Mouse (Mus musculus): ENCODE data around the gene Pole. TPM values are rescaled to one million over a fixed set of nuclear protein-coding genes. Genes with fewer than 3 reads are reported as not detected.

The Pole gene
- polyA plus RNA-seq, 1 experiment, result 57.3 TPM

DNA sequence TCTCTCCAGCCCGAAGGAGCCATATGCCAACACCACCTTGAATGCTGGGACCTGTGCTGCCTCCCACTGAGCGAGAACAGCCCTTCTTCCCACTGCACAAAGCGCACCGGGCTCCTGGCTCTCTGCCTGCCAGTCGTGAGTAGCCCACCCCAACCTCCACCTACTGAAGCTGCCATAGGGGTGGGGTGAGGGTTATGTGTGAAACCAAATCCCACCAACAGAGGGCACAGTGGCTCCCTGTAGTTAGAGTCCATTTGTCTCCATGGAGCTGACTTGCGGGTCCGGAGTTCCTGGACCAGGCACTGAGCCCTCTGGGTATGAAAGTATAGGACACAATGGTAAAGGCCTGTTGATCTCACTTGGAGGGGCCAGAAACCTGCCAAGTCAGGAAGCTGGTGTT lies 68.6 kb downstream of the Pole start:
- no peaks in the 10 kb centered on the region for H3K4me1 ChIP-seq (ENCODE audit: control insufficient read depth, insufficient read depth, low read length)
- TF ChIP-seq POLR2A (IDR thresholded peaks at IDR 0.05; ENCODE audit: borderline replicate concordance, control insufficient read depth, low read depth, low read length) (no peak), CTCF (IDR thresholded peaks at IDR 0.05; ENCODE audit: control insufficient read depth, insufficient read depth, low read length) (peak; percentile 29; the same call in 1 of the 2 replicates)
- H3K4me3 ChIP-seq (replicated peaks; ENCODE audit: control insufficient read depth, low read depth, low read length), result no peak overlapping the region
- WGBS, result 13% methylated on average over 7 of the region's 7 CpGs
- no peak overlapping the region for H3K27ac ChIP-seq (ENCODE audit: control insufficient read depth, insufficient read depth, low read depth, low read length, poor library complexity)

DNA sequence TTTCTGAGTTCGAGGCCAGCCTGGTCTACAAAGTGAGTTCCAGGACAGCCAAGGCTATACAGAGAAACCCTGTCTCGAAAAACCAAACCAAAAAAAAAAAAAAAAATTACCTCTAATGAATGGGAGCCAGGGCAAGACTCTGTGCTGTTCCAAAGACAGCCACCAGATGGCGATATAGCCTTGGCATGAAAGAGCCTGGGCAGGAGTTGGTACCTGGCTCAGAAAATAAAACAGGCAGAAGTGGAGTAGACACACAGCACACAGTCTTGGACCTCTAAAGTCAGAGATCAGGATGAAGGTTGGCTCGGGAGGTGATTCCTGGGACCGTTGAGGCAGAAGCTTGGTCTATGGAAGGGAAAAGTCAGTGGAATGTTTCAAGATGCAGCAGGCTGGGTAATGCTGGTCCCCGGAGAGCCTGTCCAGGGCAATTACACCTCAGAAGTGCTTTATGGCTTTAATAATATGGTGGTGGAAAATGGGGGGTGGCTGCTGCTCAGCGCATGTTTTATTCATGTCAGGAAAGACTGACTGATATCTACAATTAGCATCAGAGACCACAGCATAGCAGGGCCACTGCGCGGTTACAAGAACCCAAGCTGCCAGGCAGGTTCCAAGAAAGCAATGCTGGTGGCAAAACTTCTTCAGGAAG lies 71.5 kb downstream of the Pole start:
- no peaks in the 10 kb centered on the region for H3K4me1 ChIP-seq (ENCODE audit: control insufficient read depth, insufficient read depth, low read length)
- no peak overlapping the region for H3K27ac ChIP-seq (ENCODE audit: control insufficient read depth, insufficient read depth, low read depth, low read length, poor library complexity)
- 39% methylated on average over 9 of the region's 9 CpGs for WGBS
- H3K4me3 ChIP-seq (replicated peaks; ENCODE audit: control insufficient read depth, low read depth, low read length), result no peak overlapping the region
- TF ChIP-seq CTCF (IDR thresholded peaks at IDR 0.05; ENCODE audit: control insufficient read depth, insufficient read depth, low read length) (peak; percentile 82), POLR2A (IDR thresholded peaks at IDR 0.05; ENCODE audit: borderline replicate concordance, control insufficient read depth, low read depth, low read length) (no peak)

DNA sequence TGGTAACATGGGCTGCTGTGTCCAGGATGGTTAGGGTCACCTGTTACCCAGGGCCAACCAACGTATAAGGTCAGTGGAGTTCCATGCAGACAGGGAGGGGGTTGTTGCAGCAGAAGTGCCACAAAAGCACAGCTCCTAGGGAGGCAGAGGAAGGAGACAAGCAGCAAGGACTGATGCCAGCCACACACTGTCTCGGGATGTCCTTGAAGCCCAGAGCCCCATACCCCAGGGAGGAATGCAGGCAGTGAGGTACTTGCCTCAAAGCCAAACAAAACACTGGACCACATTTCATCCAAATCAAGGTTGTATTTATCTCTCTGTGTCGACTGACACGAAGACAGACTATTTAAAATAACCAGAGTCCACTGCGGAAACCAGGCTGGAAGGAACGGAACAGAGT lies 75.4 kb downstream of the Pole start:
- TF ChIP-seq CTCF (IDR thresholded peaks at IDR 0.05; ENCODE audit: control insufficient read depth, insufficient read depth, low read length) (no peak), POLR2A (IDR thresholded peaks at IDR 0.05; ENCODE audit: borderline replicate concordance, control insufficient read depth, low read depth, low read length) (no peak)
- 92% methylated on average over 6 of the region's 6 CpGs for WGBS
- Histone ChIP-seq H3K27ac (ENCODE audit: control insufficient read depth, insufficient read depth, low read depth, low read length, poor library complexity) (no peak overlapping the region), H3K4me3 (replicated peaks; ENCODE audit: control insufficient read depth, low read depth, low read length) (no peak overlapping the region), H3K4me1 (ENCODE audit: control insufficient read depth, insufficient read depth, low read length) (no peaks in the 10 kb centered on the region; the same call in 1 of the 2 replicates)

DNA sequence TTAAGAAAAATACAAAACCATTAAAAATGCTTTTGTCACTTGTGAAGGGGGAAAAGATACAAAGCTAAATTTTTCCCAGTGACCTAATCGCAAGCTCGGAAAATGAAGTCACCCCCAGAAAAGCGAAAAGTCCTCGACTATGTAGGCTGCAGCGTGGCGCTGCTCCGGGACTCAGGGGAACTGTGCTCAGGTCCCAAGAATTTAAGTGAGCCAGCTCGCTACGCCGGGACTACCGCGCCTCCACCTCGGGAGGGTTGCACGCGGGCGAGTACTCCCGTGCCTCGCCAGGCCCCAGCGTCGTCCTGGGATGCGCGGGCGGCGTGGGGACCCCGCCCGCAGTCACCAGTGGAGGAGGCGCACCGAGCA lies 76.7 kb downstream of the Pole start:
- WGBS, result 1% methylated on average over 28 of the region's 28 CpGs
- peak overlapping the region; percentile 22; the same call in 1 of the 2 replicates for H3K27ac ChIP-seq (ENCODE audit: control insufficient read depth, insufficient read depth, low read depth, low read length, poor library complexity)
- H3K4me3 ChIP-seq (replicated peaks; ENCODE audit: control insufficient read depth, low read depth, low read length), result peak overlapping the region; percentile 9
- no peak for TF ChIP-seq POLR2A (IDR thresholded peaks at IDR 0.05; ENCODE audit: borderline replicate concordance, control insufficient read depth, low read depth, low read length)
- no peak for TF ChIP-seq CTCF (IDR thresholded peaks at IDR 0.05; ENCODE audit: control insufficient read depth, insufficient read depth, low read length)
- H3K4me1 ChIP-seq (ENCODE audit: control insufficient read depth, insufficient read depth, low read length), result no peaks in the 10 kb centered on the region; the same call in 1 of the 2 replicates

DNA sequence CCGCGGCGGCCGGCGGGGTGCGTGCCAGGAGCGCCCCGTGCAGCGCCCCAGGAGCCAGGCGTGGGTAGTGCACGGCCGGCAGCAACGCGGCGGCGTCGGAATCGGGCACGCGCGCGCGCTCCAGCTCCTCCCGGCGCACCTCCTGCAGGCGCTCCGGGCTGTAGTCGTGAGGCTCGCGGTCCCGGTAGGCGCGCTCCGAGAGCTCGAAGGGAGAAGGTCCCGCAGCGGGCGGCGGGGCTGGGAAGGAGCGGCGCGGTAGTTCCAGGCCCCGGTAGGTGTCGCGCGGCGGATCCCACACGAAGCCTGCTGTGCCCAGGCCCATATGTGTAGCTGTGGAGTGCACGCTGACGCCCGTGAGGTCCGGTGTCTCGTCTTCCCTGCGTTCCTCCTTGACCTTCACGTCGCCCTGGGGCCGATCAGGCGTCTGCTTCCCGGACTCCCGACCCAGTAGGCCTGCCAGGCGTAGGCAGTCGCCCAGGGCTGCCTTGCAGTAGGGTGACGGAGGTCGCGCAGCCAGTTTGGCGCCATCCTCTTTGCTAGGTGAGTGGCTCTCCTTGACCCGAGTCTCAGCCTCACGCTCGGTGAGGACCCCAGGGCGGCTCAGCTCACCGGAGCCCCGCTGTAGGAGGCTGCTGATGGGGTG lies 77.2 kb downstream of the Pole start:
- no peak for TF ChIP-seq CTCF (IDR thresholded peaks at IDR 0.05; ENCODE audit: control insufficient read depth, insufficient read depth, low read length)
- WGBS, result 8% methylated on average over 72 of the region's 72 CpGs
- Histone ChIP-seq H3K27ac (ENCODE audit: control insufficient read depth, insufficient read depth, low read depth, low read length, poor library complexity) (peak overlapping the region; percentile 22; the same call in 1 of the 2 replicates), H3K4me3 (replicated peaks; ENCODE audit: control insufficient read depth, low read depth, low read length) (peak overlapping the region; percentile 38), H3K4me1 (ENCODE audit: control insufficient read depth, insufficient read depth, low read length) (no peaks in the 10 kb centered on the region; the same call in 1 of the 2 replicates)

DNA sequence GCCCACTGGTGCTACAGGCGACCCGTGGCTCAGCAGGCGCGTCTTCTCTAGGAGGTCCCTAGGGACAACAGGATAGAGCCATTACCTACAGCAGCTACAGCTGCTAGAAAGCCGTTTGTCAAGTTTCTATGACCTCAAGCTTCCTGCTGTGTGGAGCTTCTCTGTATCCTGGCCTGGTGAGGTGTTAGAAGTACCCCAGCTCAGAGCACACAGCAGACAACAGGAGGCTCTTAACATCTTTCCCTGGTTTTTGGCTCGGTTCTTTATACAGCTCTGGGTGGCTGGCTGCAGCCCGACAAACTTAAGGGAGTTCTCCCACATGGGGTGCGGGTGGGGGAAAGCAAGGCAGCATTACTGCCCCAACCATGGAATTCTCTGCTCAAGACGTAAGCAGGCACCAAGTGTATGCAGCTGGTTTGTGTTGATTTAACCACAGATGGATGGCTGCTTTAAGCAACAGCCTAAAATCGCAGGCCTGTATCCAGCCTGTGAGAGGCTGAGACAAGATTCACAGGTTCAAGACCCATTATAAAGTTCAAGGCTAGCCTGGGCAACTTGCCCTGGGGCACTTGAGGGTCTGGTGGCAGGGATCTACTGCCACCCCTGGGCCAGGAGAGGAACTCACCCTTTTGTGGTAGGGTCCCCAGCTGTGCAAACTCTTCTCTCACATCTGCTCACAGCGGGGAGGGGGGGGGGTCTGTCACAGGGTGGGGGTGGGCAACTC lies 77.9 kb downstream of the Pole start:
- 73% methylated on average over 11 of the region's 11 CpGs for WGBS
- H3K4me1 ChIP-seq (ENCODE audit: control insufficient read depth, insufficient read depth, low read length), result no peaks in the 10 kb centered on the region; the same call in 1 of the 2 replicates
- no peak overlapping the region for H3K27ac ChIP-seq (ENCODE audit: control insufficient read depth, insufficient read depth, low read depth, low read length, poor library complexity)
- TF ChIP-seq CTCF (IDR thresholded peaks at IDR 0.05; ENCODE audit: control insufficient read depth, insufficient read depth, low read length) (no peak), POLR2A (IDR thresholded peaks at IDR 0.05; ENCODE audit: borderline replicate concordance, control insufficient read depth, low read depth, low read length) (no peak)
- no peak overlapping the region for H3K4me3 ChIP-seq (replicated peaks; ENCODE audit: control insufficient read depth, low read depth, low read length)

DNA sequence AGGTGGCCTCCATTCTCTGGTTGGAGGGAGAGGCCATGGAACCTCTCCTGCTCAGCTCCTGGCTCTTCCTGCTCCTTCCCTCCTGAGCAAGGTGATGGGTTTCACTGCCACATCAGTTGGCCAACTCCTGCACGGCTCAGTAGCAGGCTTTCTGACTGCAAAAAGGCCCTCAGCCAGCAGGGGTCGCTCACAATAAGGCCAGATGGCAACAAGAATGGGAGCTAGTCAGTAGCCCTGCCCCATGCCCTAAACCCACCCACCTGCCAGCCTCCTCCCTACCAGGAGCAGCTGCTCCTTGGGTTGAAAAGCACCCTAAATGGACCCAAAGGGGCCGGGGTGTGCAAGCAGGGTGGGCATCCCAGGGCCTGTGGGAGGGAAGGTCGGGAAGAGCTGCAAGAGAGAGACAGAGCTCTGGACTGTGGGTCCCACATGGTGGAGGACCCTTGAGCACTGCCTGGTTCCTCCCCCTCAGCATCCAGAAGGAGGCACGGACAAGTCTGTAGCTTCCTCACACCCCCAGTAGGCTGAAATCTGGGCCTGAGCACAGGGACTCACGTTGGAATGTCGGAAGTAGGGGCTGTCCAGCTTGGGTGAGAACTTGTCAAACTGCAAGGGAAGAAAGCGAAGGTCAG lies 90.8 kb downstream of the Pole start:
- TF ChIP-seq CTCF (IDR thresholded peaks at IDR 0.05; ENCODE audit: control insufficient read depth, insufficient read depth, low read length) (peak; percentile 78), POLR2A (IDR thresholded peaks at IDR 0.05; ENCODE audit: borderline replicate concordance, control insufficient read depth, low read depth, low read length) (no peak)
- Histone ChIP-seq H3K27ac (ENCODE audit: control insufficient read depth, insufficient read depth, low read depth, low read length, poor library complexity) (no peak overlapping the region), H3K4me1 (ENCODE audit: control insufficient read depth, insufficient read depth, low read length) (no peaks in the 10 kb centered on the region), H3K4me3 (replicated peaks; ENCODE audit: control insufficient read depth, low read depth, low read length) (no peak overlapping the region)
- 66% methylated on average over 8 of the region's 8 CpGs for WGBS

DNA sequence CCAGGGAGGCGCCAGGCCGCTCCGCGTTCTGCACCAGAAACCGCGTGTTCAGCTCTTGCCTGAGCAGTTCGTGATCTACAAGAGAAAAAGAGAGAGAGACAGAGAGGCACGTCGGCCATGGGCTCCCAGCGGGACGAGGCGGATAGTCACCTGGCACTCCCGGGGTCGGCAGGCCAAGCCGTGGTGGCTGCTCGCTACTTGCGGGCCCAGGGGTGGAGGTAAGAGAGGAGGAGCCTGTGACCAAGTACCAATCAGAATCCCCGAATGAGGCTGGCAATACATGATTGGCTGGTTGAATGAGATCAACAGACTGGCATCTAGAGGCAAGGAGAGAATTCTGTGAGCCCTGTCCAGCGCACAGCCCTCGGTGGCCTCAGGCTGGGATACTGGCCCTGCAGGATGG lies 92.1 kb downstream of the Pole start:
- 94% methylated on average over 20 of the region's 20 CpGs for WGBS
- H3K4me1 ChIP-seq (ENCODE audit: control insufficient read depth, insufficient read depth, low read length), result no peaks in the 10 kb centered on the region
- TF ChIP-seq POLR2A (IDR thresholded peaks at IDR 0.05; ENCODE audit: borderline replicate concordance, control insufficient read depth, low read depth, low read length) (no peak), CTCF (IDR thresholded peaks at IDR 0.05; ENCODE audit: control insufficient read depth, insufficient read depth, low read length) (no peak)

More for the DNA sequence above, 92.1 kb downstream of the Pole start:
- H3K27ac ChIP-seq (ENCODE audit: control insufficient read depth, insufficient read depth, low read depth, low read length, poor library complexity), result no peak overlapping the region
- no peak overlapping the region for H3K4me3 ChIP-seq (replicated peaks; ENCODE audit: control insufficient read depth, low read depth, low read length)
